Mouse (Mus musculus) kidney, embryonic 16.5 days (tissue): Measurements from ENCODE around the gene Stt3b. TPM values are rescaled to one million over a fixed set of nuclear protein-coding genes. Genes with fewer than 3 reads are reported as not detected.

Experiments
- ATAC-seq: fragments of 200-750 bp; cut with Nextera tagmentation; 2 replicates; pipeline ENCODE4 v1.8.0; 2017; ENCODE audit warnings: moderate TSS enrichment; ENCODE audit not compliant: low FRiP score, low TSS enrichment
- H3K27ac ChIP-seq: fragments of 300-500 bp; sonication (generic); 2 replicates; pipeline ENCODE4 v1.5.1; 2014; ENCODE audit warnings: low read length
- H3K27me3 ChIP-seq: fragments of 300-500 bp; sonication (generic); 2 replicates; pipeline ENCODE4 v1.6.1; 2014; ENCODE audit warnings: low read length, control low read depth, mixed read lengths; ENCODE audit not compliant: insufficient read depth
- H3K36me3 ChIP-seq: fragments of 300-500 bp; sonication (generic); 2 replicates; pipeline ENCODE4 v1.6.1; 2014; ENCODE audit warnings: low read length, control low read depth, mixed read lengths; ENCODE audit not compliant: insufficient read depth
- H3K4me1 ChIP-seq: fragments of 300-500 bp; sonication (generic); 2 replicates; pipeline ENCODE4 v1.6.1; 2014; ENCODE audit warnings: low read length, control low read depth, mixed read lengths; ENCODE audit not compliant: insufficient read depth
- H3K4me2 ChIP-seq: fragments of 300-500 bp; sonication (generic); replicated peaks from 2 replicates; pipeline ENCODE4 v1.6.1; 2014; ENCODE audit warnings: low read depth, low read length
- H3K4me3 ChIP-seq: fragments of 300-500 bp; sonication (generic); 2 replicates; pipeline ENCODE4 v1.5.1; 2014; ENCODE audit warnings: mild to moderate bottlenecking, low read length
- H3K9ac ChIP-seq: fragments of 300-500 bp; sonication (generic); replicated peaks from 2 replicates; pipeline ENCODE4 v1.6.1; 2014; ENCODE audit warnings: low read length
- H3K9me3 ChIP-seq: fragments of 300-500 bp; sonication (generic); 2 replicates; pipeline ENCODE4 v1.6.1; 2016; ENCODE audit warnings: low read length, control low read depth
- WGBS: fragments of 180-500 bp; shearing (Covaris S2); extraction: QIAGEN DNeasy Blood & Tissue Kit; methylation state at CpG from one replicate; pipeline ENCODE4 v1.1.7; 2014; 5-methylcytosine and 5-hydroxymethylcytosine counted together
- polyA plus RNA-seq: library from polyadenylated mRNA; unstranded; fragments of >200 nt; fragmentation: Nextera tagmentation; extraction: Ambion mirVana; gene quantifications from 2 replicates; pipeline ENCODE4 v1.2.1, GENCODE M21; 2015

Stt3b gene
- polyA plus RNA-seq, 1 experiment from 2014 or later: 102 TPM

GRCm38 (mm10) chr9:115229676-115230075, 80.5 kb downstream of the Stt3b start:
- no peaks in the 10 kb centered on the region for H3K27me3 ChIP-seq
- H3K4me3 ChIP-seq: no peak overlapping the region
- ATAC-seq: no peak
- H3K27ac ChIP-seq: no peak overlapping the region
- WGBS: 56% methylated on average over 10 of the region's 10 CpGs
- no peaks in the 10 kb centered on the region for H3K36me3 ChIP-seq
- no peaks in the 10 kb centered on the region for H3K9me3 ChIP-seq
- H3K4me2 ChIP-seq: no peak overlapping the region
- no peak overlapping the region for H3K9ac ChIP-seq
- peaks cover 12% of the 10 kb centered on the region; the same call in 1 of the 2 replicates for H3K4me1 ChIP-seq

GRCm38 (mm10) chr9:115229145-115229544, 81.1 kb downstream of the Stt3b start:
- no peak overlapping the region for H3K4me3 ChIP-seq
- H3K4me2 ChIP-seq: no peak overlapping the region
- H3K9me3 ChIP-seq: no peaks in the 10 kb centered on the region
- WGBS: 80% methylated on average over 4 of the region's 4 CpGs
- H3K27ac ChIP-seq: no peak overlapping the region
- ATAC-seq: no peak
- no peaks in the 10 kb centered on the region for H3K36me3 ChIP-seq
- H3K4me1 ChIP-seq: peaks cover 12% of the 10 kb centered on the region; the same call in 1 of the 2 replicates
- no peak overlapping the region for H3K9ac ChIP-seq
- H3K27me3 ChIP-seq: no peaks in the 10 kb centered on the region

GRCm38 (mm10) chr9:115224744-115225354, 85.4 kb downstream of the Stt3b start:
- no peaks in the 10 kb centered on the region for H3K27me3 ChIP-seq
- H3K27ac ChIP-seq: no peak overlapping the region
- no peaks in the 10 kb centered on the region for H3K9me3 ChIP-seq
- no peak for ATAC-seq
- H3K4me1 ChIP-seq: peaks cover 7% of the 10 kb centered on the region; the same call in 1 of the 2 replicates
- 69% methylated on average over 7 of the region's 7 CpGs for WGBS
- no peaks in the 10 kb centered on the region for H3K36me3 ChIP-seq
- H3K9ac ChIP-seq: no peak overlapping the region
- H3K4me2 ChIP-seq: no peak overlapping the region
- no peak overlapping the region for H3K4me3 ChIP-seq

- Histone ChIP-seq H3K36me3 (no peaks in the 10 kb centered on the region), H3K27ac (no peak overlapping the region), H3K9me3 (no peaks in the 10 kb centered on the region), H3K4me3 (no peak overlapping the region), H3K4me2 (no peak overlapping the region), H3K27me3 (no peaks in the 10 kb centered on the region), H3K9ac (no peak overlapping the region), H3K4me1 (no peaks in the 10 kb centered on the region)
- WGBS: 87% methylated on average over 7 of the region's 7 CpGs
- no peak for ATAC-seq
Measured at GRCm38 (mm10) chr9:115221265-115221664, 89.0 kb downstream of the Stt3b start.

GRCm38 (mm10) chr9:115220466-115220865, 89.8 kb downstream of the Stt3b start:
- Histone ChIP-seq H3K9me3 (no peaks in the 10 kb centered on the region), H3K27ac (no peak overlapping the region), H3K36me3 (no peaks in the 10 kb centered on the region), H3K4me3 (no peak overlapping the region), H3K27me3 (no peaks in the 10 kb centered on the region), H3K4me1 (peaks cover 7% of the 10 kb centered on the region), H3K9ac (no peak overlapping the region), H3K4me2 (no peak overlapping the region)
- 70% methylated on average over 7 of the region's 7 CpGs for WGBS
- ATAC-seq: no peak

GRCm38 (mm10) chr9:115217984-115218383, 92.2 kb downstream of the Stt3b start:
- 33% methylated on average over 9 of the region's 9 CpGs for WGBS
- peaks cover 23% of the 10 kb centered on the region for H3K4me1 ChIP-seq

GRCm38 (mm10) chr9:115215830-115216701, 94.2 kb downstream of the Stt3b start:
- no peaks in the 10 kb centered on the region for H3K9me3 ChIP-seq
- 18% methylated on average over 21 of the region's 21 CpGs for WGBS
- ATAC-seq: peak; percentile 83
- H3K4me2 ChIP-seq: peak overlapping the region; percentile 30
- peak overlapping the region; percentile 54 for H3K27ac ChIP-seq
- no peaks in the 10 kb centered on the region for H3K27me3 ChIP-seq
- peak overlapping the region; percentile 14; the same call in 1 of the 2 replicates for H3K4me3 ChIP-seq
- H3K9ac ChIP-seq: no peak overlapping the region
- H3K36me3 ChIP-seq: no peaks in the 10 kb centered on the region
- peaks cover 23% of the 10 kb centered on the region for H3K4me1 ChIP-seq

More at GRCm38 (mm10) chr9:115217984-115218383, 92.2 kb downstream of the Stt3b start:
- no peak overlapping the region for H3K4me3 ChIP-seq
- no peak overlapping the region for H3K4me2 ChIP-seq
- ATAC-seq: no peak
- no peaks in the 10 kb centered on the region for H3K27me3 ChIP-seq
- H3K9ac ChIP-seq: no peak overlapping the region
- H3K36me3 ChIP-seq: no peaks in the 10 kb centered on the region
- no peak overlapping the region for H3K27ac ChIP-seq
- no peaks in the 10 kb centered on the region for H3K9me3 ChIP-seq

GRCm38 (mm10) chr9:115214572-115215571, 95.3 kb downstream of the Stt3b start:
- WGBS: 12% methylated on average over 7 of the region's 7 CpGs
- H3K36me3 ChIP-seq: no peaks in the 10 kb centered on the region
- H3K4me1 ChIP-seq: peaks cover 23% of the 10 kb centered on the region
- H3K4me3 ChIP-seq: no peak overlapping the region
- no peak overlapping the region for H3K4me2 ChIP-seq
- peak overlapping the region; percentile 66 for H3K27ac ChIP-seq
- peak; percentile 78 for ATAC-seq
- no peaks in the 10 kb centered on the region for H3K9me3 ChIP-seq
- H3K27me3 ChIP-seq: no peaks in the 10 kb centered on the region
- no peak overlapping the region for H3K9ac ChIP-seq

- Histone ChIP-seq H3K27me3 (no peaks in the 10 kb centered on the region), H3K4me3 (no peak overlapping the region), H3K27ac (no peak overlapping the region), H3K9ac (no peak overlapping the region), H3K36me3 (no peaks in the 10 kb centered on the region), H3K4me2 (no peak overlapping the region), H3K4me1 (peaks cover 23% of the 10 kb centered on the region), H3K9me3 (no peaks in the 10 kb centered on the region)
- 92% methylated on average over 5 of the region's 5 CpGs for WGBS
- no peak for ATAC-seq
Measured at GRCm38 (mm10) chr9:115213755-115214264, 96.4 kb downstream of the Stt3b start.
